Mouse (Mus musculus): Measurements from ENCODE around the gene Pakap.

DNA sequence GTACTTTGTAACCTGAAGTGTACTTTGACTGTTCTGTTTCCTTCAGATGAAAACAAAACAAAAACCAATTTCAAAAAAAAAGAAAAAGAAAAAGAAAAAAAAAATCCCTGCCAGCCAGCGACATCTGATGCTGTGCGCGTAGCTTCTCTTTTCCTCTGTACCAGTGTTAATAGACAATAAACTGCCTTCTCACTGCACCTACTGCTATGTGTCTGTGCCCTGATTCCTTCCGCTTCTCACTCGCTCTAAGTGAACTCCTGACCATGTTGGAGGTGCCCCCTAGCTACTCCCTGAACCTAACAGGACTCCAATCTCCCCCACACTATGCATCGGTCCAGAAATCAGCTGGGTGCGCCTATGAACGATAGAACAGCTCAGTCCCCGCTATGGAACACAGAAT is 149.4 kb downstream of the Pakap start, which contains the start of gene Akap2:
- no peak for TF ChIP-seq TAL1 (IDR thresholded peaks at IDR 0.05; ENCODE audit: low read length)
- no peak for TF ChIP-seq GATA1 (IDR thresholded peaks at IDR 0.05; ENCODE audit: low read length)

All from erythroblast, embryonic 14.5 days (primary cell).